Mouse (Mus musculus) C2C12 (cell line): ENCODE data around the gene B3galt4. TPM values are rescaled to one million over a fixed set of nuclear protein-coding genes. Genes with fewer than 3 reads are reported as not detected.

Experiments used
- H3K27me3 ChIP-seq: one replicate; pipeline ENCODE4 v1.6.1; 2011; ENCODE audit not compliant: control insufficient read depth, insufficient read depth, insufficient read length
- H3K36me3 ChIP-seq: one replicate; pipeline ENCODE4 v1.6.1; 2011; ENCODE audit not compliant: control insufficient read depth, insufficient read depth
- H3K4me3 ChIP-seq: one replicate; pipeline ENCODE4 v1.5.1; 2011; ENCODE audit warnings: mild to moderate bottlenecking, control low read depth; ENCODE audit not compliant: poor library complexity, insufficient read depth, severe bottlenecking
- H3K79me2 ChIP-seq: one replicate; pipeline ENCODE4 v1.6.1; 2011; ENCODE audit not compliant: control insufficient read depth, insufficient read depth
- H3K79me3 ChIP-seq: one replicate; pipeline ENCODE4 v1.6.1; 2011; ENCODE audit warnings: low read depth, control low read depth
- H3ac ChIP-seq: one replicate; pipeline ENCODE3; 2011; ENCODE audit warnings: low read depth; ENCODE audit not compliant: control insufficient read depth, insufficient read length
- CEBPB ChIP-seq: IDR thresholded peaks from one replicate; pipeline ENCODE4 v1.6.1; 2011; ENCODE audit warnings: low read depth, mild to moderate bottlenecking, control low read depth, moderate library complexity
- CTCF ChIP-seq: IDR thresholded peaks from one replicate; pipeline ENCODE4 v1.5.1; 2011; ENCODE audit not compliant: control insufficient read depth, insufficient read depth, insufficient read length
- FOSL1 ChIP-seq: IDR thresholded peaks from one replicate; pipeline ENCODE4 v1.8.0; 2011; ENCODE audit warnings: mild to moderate bottlenecking, low read length; ENCODE audit not compliant: poor library complexity, insufficient read depth, severe bottlenecking
- MAX ChIP-seq: IDR thresholded peaks from one replicate; pipeline ENCODE4 v1.6.1; 2011; ENCODE audit warnings: mild to moderate bottlenecking, control low read depth
- MYOD1 ChIP-seq: IDR thresholded peaks from one replicate; pipeline ENCODE4 v1.6.1; 2011; ENCODE audit warnings: low read depth; ENCODE audit not compliant: control insufficient read depth, insufficient read length
- MYOG ChIP-seq: IDR thresholded peaks from one replicate; pipeline ENCODE4 v1.6.1; 2011; ENCODE audit not compliant: control insufficient read depth, insufficient read length; ENCODE audit errors: extremely low read depth
- USF1 ChIP-seq: IDR thresholded peaks from one replicate; pipeline ENCODE4 v1.6.1; 2011; ENCODE audit warnings: low read depth, mild to moderate bottlenecking, control low read depth, moderate library complexity
- polyA plus RNA-seq: library from polyadenylated mRNA; unstranded; fragments of >200 nt; fragmentation: generic; extraction: Trizol; gene quantifications from one replicate; pipeline ENCODE4 v1.2.1, GENCODE M21; 2012; ENCODE audit warnings: missing spikeins

Gene B3galt4
- polyA plus RNA-seq, 1 experiment = 1.5 TPM

GRCm38 (mm10) chr17:33979512-33980050 lies 28.3 kb upstream of the B3galt4 start:
- no peaks in the 10 kb centered on the region for H3K79me2 ChIP-seq

GRCm38 (mm10) chr17:33978631-33979031 lies 27.3 kb upstream of the B3galt4 start:
- no peaks in the 10 kb centered on the region for H3K79me3 ChIP-seq
- H3K36me3 ChIP-seq = no peaks in the 10 kb centered on the region
- no peak overlapping the region for H3ac ChIP-seq
- no peaks in the 10 kb centered on the region for H3K79me2 ChIP-seq
- peaks cover 24% of the 10 kb centered on the region for H3K27me3 ChIP-seq
- H3K4me3 ChIP-seq = no peak overlapping the region
- no peak for TF ChIP-seq MYOG
- TF ChIP-seq FOSL1 = no peak
- no peak for TF ChIP-seq MAX
- no peak for TF ChIP-seq CEBPB
- no peak for TF ChIP-seq MYOD1
- TF ChIP-seq CTCF = no peak
- TF ChIP-seq USF1 = no peak

More at GRCm38 (mm10) chr17:33979512-33980050, 28.3 kb upstream of the B3galt4 start:
- TF ChIP-seq CTCF (no peak), MAX (no peak), MYOG (no peak), FOSL1 (no peak), USF1 (no peak), CEBPB (no peak), MYOD1 (no peak)
- Histone ChIP-seq H3K4me3 (no peak overlapping the region), H3K27me3 (peaks cover 20% of the 10 kb centered on the region), H3K79me3 (no peaks in the 10 kb centered on the region), H3ac (no peak overlapping the region), H3K36me3 (no peaks in the 10 kb centered on the region)

- no peak overlapping the region for H3ac ChIP-seq
- TF ChIP-seq MYOD1 (no peak), MAX (no peak), MYOG (no peak), USF1 (no peak)
- no peaks in the 10 kb centered on the region for H3K36me3 ChIP-seq
Observed at GRCm38 (mm10) chr17:33977861-33978557, 26.7 kb upstream of the B3galt4 start.

GRCm38 (mm10) chr17:33973572-33973971 lies 22.3 kb upstream of the B3galt4 start:
- H3K36me3 ChIP-seq = no peaks in the 10 kb centered on the region
- no peaks in the 10 kb centered on the region for H3K79me3 ChIP-seq
- no peak overlapping the region for H3K4me3 ChIP-seq
- H3K27me3 ChIP-seq = peaks cover 18% of the 10 kb centered on the region
- H3K79me2 ChIP-seq = no peaks in the 10 kb centered on the region
- no peak overlapping the region for H3ac ChIP-seq
- TF ChIP-seq MYOD1 = no peak
- no peak for TF ChIP-seq MAX
- TF ChIP-seq MYOG = no peak
- TF ChIP-seq CTCF = no peak
- TF ChIP-seq FOSL1 = no peak
- TF ChIP-seq CEBPB = no peak
- no peak for TF ChIP-seq USF1

More at GRCm38 (mm10) chr17:33977861-33978557, 26.7 kb upstream of the B3galt4 start:
- Histone ChIP-seq H3K79me2 (no peaks in the 10 kb centered on the region), H3K4me3 (no peak overlapping the region), H3K27me3 (peaks cover 24% of the 10 kb centered on the region), H3K79me3 (no peaks in the 10 kb centered on the region)

- Histone ChIP-seq H3K27me3 (peaks cover 10% of the 10 kb centered on the region), H3K4me3 (no peak overlapping the region), H3K79me2 (no peaks in the 10 kb centered on the region), H3K36me3 (no peaks in the 10 kb centered on the region), H3K79me3 (no peaks in the 10 kb centered on the region), H3ac (no peak overlapping the region)
- TF ChIP-seq MYOG (no peak), CEBPB (no peak), MYOD1 (no peak), CTCF (no peak), FOSL1 (no peak), USF1 (no peak), MAX (no peak)
Observed at GRCm38 (mm10) chr17:33972691-33973090, 21.4 kb upstream of the B3galt4 start.

GRCm38 (mm10) chr17:33969394-33969793 lies 18.1 kb upstream of the B3galt4 start:
- no peak for TF ChIP-seq CEBPB
- TF ChIP-seq MYOD1 = no peak
- no peak for TF ChIP-seq USF1
- TF ChIP-seq MAX = no peak
- no peak for TF ChIP-seq MYOG
- no peak for TF ChIP-seq CTCF
- no peak for TF ChIP-seq FOSL1
- H3K79me2 ChIP-seq = no peaks in the 10 kb centered on the region
- no peaks in the 10 kb centered on the region for H3K36me3 ChIP-seq
- no peaks in the 10 kb centered on the region for H3K79me3 ChIP-seq
- peaks cover 5% of the 10 kb centered on the region for H3K27me3 ChIP-seq
- no peak overlapping the region for H3ac ChIP-seq
- no peak overlapping the region for H3K4me3 ChIP-seq
